Mouse (Mus musculus): Measurements from ENCODE around the gene Trim50. TPM values are rescaled to one million over a fixed set of nuclear protein-coding genes. Genes with fewer than 3 reads are reported as not detected.
"Not testable (repeated sequence)": the region's sequence is repeated elsewhere in the genome, so short reads cannot be mapped to it uniquely, and the experiment has no call there.

The Trim50 gene
- polyA plus RNA-seq, 1 experiment from 2014 or later, result not detected

DNA sequence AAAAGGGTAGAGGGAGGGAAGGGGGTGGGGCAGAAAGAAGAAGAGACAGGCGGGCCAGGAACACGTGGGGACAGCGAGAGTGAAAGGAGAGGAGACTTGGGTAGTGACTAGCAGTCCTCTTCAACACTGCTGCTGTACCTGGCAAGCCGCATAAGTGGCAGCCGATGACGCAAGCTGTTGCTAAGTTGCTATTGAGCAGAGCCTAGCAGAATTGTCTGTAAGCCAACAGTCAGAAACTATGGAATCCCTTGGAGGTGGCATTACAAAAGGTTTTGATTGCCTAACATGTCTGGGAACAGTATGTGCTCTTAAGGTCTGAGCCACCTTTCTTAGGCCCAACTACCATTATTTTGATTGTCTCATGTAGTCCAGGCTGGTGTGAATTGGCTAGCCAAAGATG lies 15.2 kb downstream of the Trim50 start:
- no peak for ATAC-seq

GRCm38 (mm10) chr5:135369196-135369595 lies 16.1 kb downstream of the Trim50 start:
- CTCF ChIA-PET, result interaction anchor here (1.3 to 2.4 kb wide), 2 partner anchors 12 to 26 kb away, joined by 3 to 10 read pairs; no protein-coding TSS in a partner anchor
- POLR2A ChIA-PET, result interaction anchor here (0.7 to 2.2 kb wide), 2 partner anchors 12 to 356 kb away, joined by 3 to 10 read pairs; no protein-coding TSS in a partner anchor

More for the DNA sequence above, 15.2 kb downstream of the Trim50 start:
- H3K27me3 ChIP-seq, result peaks cover 8% of the 10 kb centered on the region
- in situ Hi-C loops (cut with MboI; ENCODE audit: low pct_unique_long_range_greater_than_20kb), result no loop called here
- no peak for TF ChIP-seq CTCF (IDR thresholded peaks at IDR 0.05)
- POLR2A ChIA-PET, result no interaction called here
- no peak for DNase-seq (ENCODE audit: low read depth, low spot score)
- CTCF ChIA-PET, result no interaction called here

GRCm38 (mm10) chr5:135369787-135370654 lies 16.9 kb downstream of the Trim50 start, which contains the start of gene Nsun5:
Nsun5 (plus strand) TSS chr5:135369953.
- ChIA-PET CTCF (interaction anchor here (1.3 to 2.4 kb wide), 2 partner anchors 11 to 25 kb away, joined by 3 to 10 read pairs; no protein-coding TSS in a partner anchor), POLR2A (interaction anchor here (0.6 to 2.2 kb wide), 5 partner anchors 10 to 357 kb away, joined by 3 to 10 read pairs (median 3); no protein-coding TSS in a partner anchor)
- no peaks in the 10 kb centered on the region for H3K27me3 ChIP-seq
- TF ChIP-seq CTCF (IDR thresholded peaks at IDR 0.05), result no peak
- in situ Hi-C loops (cut with MboI; ENCODE audit: low pct_unique_long_range_greater_than_20kb), result no loop called here
- DNase-seq (ENCODE audit: low read depth, low spot score), result peak; percentile 80
- ATAC-seq, result peak; percentile 60

More at GRCm38 (mm10) chr5:135369196-135369595, 16.1 kb downstream of the Trim50 start:
- in situ Hi-C loops (cut with MboI; ENCODE audit: low pct_unique_long_range_greater_than_20kb); DNase-seq (ENCODE audit: low read depth, low spot score); ATAC-seq; H3K27me3 ChIP-seq: not testable (repeated sequence)

DNA sequence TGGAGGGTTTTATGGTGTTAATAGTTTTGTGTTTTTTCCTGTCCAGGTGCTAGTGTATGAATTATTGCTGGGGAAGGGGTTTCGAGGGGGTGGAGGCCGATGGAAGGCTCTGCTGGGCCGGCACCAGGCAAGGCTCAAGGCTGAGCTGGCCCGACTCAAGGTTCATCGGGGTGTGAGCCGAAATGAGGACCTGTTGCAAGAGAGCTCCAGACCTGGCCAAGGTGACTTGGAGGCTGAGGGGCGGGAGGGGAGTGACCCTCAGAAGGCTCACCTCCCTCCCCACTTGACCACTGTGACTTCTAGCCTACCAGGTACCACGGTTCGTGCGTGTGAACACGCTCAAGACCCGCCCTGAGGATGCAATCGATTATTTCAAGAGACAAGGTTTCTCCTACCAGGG lies 18.1 kb downstream of the Trim50 start:
- no peak for TF ChIP-seq CTCF (IDR thresholded peaks at IDR 0.05)

DNA sequence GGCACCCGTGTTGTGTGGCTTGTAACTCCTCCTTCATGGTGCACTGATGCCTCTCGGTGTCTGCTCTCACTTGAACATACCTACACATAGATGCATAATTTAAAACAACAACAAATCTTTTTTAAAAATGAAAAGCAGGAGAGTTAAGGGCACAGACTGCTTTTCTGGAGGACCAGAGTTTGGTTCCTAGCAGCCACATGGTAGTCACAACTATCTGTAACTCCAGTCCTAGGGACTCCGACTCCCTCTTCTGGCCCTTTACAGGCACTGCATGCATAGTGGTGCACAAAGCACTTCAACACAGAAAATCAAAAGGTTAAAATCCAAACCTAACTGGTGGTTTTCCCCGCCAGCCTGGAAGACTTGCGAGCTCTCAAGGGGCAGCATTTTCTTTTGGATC lies 20.5 kb downstream of the Trim50 start:
- CTCF ChIA-PET, result interaction anchor here (1.0 kb wide), 1 partner anchor 10 kb away, joined by 6 read pairs; no protein-coding TSS in a partner anchor
- ATAC-seq (no peak), DNase-seq (ENCODE audit: low read depth, low spot score) (no peak)
- TF ChIP-seq CTCF (IDR thresholded peaks at IDR 0.05), result no peak
- in situ Hi-C loops (cut with MboI; ENCODE audit: low pct_unique_long_range_greater_than_20kb), result no loop called here
- H3K27me3 ChIP-seq, result no peaks in the 10 kb centered on the region
- POLR2A ChIA-PET, result no interaction called here

More for the DNA sequence above, 18.1 kb downstream of the Trim50 start:
- CTCF ChIA-PET, result interaction anchor here (0.7 to 2.4 kb wide), 2 partner anchors 10 to 435 kb away, joined by 3 to 10 read pairs; no protein-coding TSS in a partner anchor
- no peaks in the 10 kb centered on the region for H3K27me3 ChIP-seq
- POLR2A ChIA-PET, result interaction anchor here (1.2 to 2.2 kb wide), 2 partner anchors 8 to 10 kb away, joined by 3 to 10 read pairs; no protein-coding TSS in a partner anchor
- ATAC-seq (no peak), DNase-seq (ENCODE audit: low read depth, low spot score) (no peak)
- in situ Hi-C loops (cut with MboI; ENCODE audit: low pct_unique_long_range_greater_than_20kb), result no loop called here

GRCm38 (mm10) chr5:135375167-135375566 lies 22.1 kb downstream of the Trim50 start:
- H3K27me3 ChIP-seq, result no peaks in the 10 kb centered on the region

DNA sequence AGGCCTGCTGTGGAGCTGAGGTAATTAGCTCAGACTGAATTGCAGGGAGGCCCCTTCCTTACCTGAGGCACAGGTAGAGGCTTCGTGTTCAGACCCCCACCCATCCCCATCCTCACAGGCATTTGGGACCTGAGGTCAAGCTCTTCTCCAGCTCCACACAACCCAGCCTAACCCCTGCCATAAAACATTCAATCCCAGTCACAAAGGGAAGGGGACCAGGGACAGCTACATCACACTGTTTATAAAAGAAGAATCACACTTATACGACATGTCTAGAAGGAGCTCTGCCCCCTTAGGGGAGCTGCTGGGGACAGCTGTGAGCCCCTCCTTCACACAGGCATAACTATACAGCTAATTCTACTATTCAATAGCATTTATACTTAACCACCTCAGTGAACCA lies 23.2 kb downstream of the Trim50 start:
- DNase-seq (ENCODE audit: low read depth, low spot score) (no peak), ATAC-seq (no peak)
- no peak for TF ChIP-seq CTCF (IDR thresholded peaks at IDR 0.05)
- ChIA-PET CTCF (interaction anchor here (1.4 kb wide), 1 partner anchor 9 kb away, joined by 6 read pairs; no protein-coding TSS in a partner anchor), POLR2A (no interaction called here)
- H3K27me3 ChIP-seq, result no peaks in the 10 kb centered on the region
- in situ Hi-C loops (cut with MboI; ENCODE audit: low pct_unique_long_range_greater_than_20kb), result no loop called here

More at GRCm38 (mm10) chr5:135375167-135375566, 22.1 kb downstream of the Trim50 start:
- in situ Hi-C loops (cut with MboI; ENCODE audit: low pct_unique_long_range_greater_than_20kb), result no loop called here
- ChIA-PET POLR2A (no interaction called here), CTCF (no interaction called here)
- no peak for TF ChIP-seq CTCF (IDR thresholded peaks at IDR 0.05)
- ATAC-seq (no peak), DNase-seq (ENCODE audit: low read depth, low spot score) (no peak)

DNA sequence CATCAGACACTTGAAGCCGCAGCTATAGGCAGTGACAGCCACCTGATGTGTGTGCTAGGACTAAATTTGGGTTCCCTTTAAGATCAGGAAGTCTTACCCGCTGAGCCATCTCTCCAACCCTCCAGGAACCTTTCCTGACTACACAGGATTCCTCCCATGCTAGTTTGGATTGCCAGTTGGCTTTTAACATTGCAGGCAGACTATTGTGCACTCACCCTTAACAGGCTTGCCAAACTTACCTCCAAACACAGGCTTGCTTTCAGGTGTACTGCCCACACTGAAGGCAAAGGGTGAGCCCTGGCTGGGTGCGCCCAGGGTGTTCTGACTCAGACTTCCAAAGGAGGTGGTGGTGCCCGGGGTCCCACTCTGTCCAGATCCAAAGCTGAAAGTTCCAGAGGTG lies 27.6 kb downstream of the Trim50 start:
- H3K27me3 ChIP-seq, result no peaks in the 10 kb centered on the region
- ATAC-seq (no peak), DNase-seq (ENCODE audit: low read depth, low spot score) (no peak)
- CTCF ChIA-PET, result interaction anchor here (3.0 kb wide), 1 partner anchor 10 kb away, joined by 10 read pairs; the partner anchor contains the start of gene Nsun5
- in situ Hi-C loops (cut with MboI; ENCODE audit: low pct_unique_long_range_greater_than_20kb), result no loop called here
- POLR2A ChIA-PET, result interaction anchor here (1.2 to 2.3 kb wide), 2 partner anchors 8 to 10 kb away, joined by 3 to 10 read pairs; partner anchors contain the start of gene Nsun5
- no peak for TF ChIP-seq CTCF (IDR thresholded peaks at IDR 0.05)

DNA sequence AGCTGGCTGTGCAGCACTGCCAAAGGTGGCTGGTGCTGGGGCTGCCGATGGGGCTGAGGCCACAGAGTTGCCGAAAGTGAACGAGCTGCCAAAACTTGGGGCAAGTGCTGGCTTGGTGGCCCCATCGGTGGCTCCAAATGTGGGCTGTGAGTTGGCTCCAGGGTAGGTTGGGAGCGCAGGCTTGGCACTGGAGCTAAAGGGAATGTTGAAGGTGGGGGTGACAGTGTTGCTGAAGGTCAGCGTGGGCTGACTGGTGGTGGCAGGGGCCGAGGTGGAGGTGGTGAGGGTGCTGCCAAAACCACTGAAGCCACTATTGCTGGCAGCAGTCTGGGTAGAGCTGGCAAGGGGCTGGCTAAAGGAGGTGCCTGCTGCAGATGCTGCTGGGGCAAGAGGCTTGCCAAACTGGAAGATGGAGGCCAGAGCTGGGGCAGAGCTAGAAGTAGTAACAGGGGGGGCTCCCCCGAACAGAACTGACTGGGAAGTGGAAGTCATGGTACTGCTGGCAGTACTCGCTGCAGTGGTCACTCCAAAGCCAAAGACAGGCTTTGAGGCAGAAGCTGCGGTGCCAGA lies 28.3 kb downstream of the Trim50 start:
- no peak for TF ChIP-seq CTCF (IDR thresholded peaks at IDR 0.05)
- ChIA-PET POLR2A (interaction anchor here (1.2 to 2.3 kb wide), 2 partner anchors 9 to 11 kb away, joined by 3 to 10 read pairs; partner anchors contain the start of gene Nsun5), CTCF (interaction anchor here (0.8 to 3.0 kb wide), 2 partner anchors 11 to 19 kb away, joined by 3 to 10 read pairs; partner anchors contain the start of gene Nsun5)
- in situ Hi-C loops (cut with MboI; ENCODE audit: low pct_unique_long_range_greater_than_20kb), result no loop called here
- H3K27me3 ChIP-seq, result no peaks in the 10 kb centered on the region
- ATAC-seq (no peak), DNase-seq (ENCODE audit: low read depth, low spot score) (no peak)

DNA sequence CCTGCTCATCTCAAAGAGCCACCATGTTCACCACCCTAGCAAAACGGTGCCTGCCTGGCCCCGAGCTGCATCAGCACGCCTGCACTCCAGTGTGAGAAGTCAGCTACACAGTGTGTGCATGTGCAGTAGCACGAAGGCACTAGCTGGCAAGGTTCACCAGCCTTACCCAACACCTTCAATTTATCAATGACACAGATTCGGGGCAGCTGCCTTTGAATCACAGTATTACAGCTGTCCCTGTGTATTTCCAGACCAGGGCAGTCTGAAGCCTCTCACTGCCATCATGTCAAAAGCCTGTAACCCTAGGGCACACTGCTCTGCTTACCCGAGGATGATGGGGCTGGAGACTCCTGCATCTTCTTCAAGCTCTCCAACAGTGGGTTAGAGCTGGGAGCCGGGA lies 29.7 kb downstream of the Trim50 start:
- TF ChIP-seq CTCF (IDR thresholded peaks at IDR 0.05), result no peak
- no peaks in the 10 kb centered on the region for H3K27me3 ChIP-seq
- in situ Hi-C loops (cut with MboI; ENCODE audit: low pct_unique_long_range_greater_than_20kb), result no loop called here
- ChIA-PET POLR2A (interaction anchor here (0.9 to 2.3 kb wide), 2 partner anchors 10 to 12 kb away, joined by 3 to 10 read pairs; partner anchors contain the start of gene Nsun5), CTCF (interaction anchor here (1.4 to 2.3 kb wide), 2 partner anchors 9 to 10 kb away, joined by 4 to 6 read pairs; no protein-coding TSS in a partner anchor)
- ATAC-seq (no peak), DNase-seq (ENCODE audit: low read depth, low spot score) (no peak)
